Mouse (Mus musculus) heart, embryonic 12.5 days (tissue): ENCODE measurements at regions not wholly inside any gene's neighbourhood (a gene's known extent, or its start where the extent isn't known, plus 50 kb on each side); places are given as distances from the start of the nearest gene placed in this dataset.

ENCODE experiments used
- ATAC-seq: fragments of 200-750 bp; cut with Nextera tagmentation; 2 replicates; pipeline ENCODE4 v1.8.0; 2017; ENCODE audit warnings: moderate TSS enrichment, moderate library complexity; ENCODE audit not compliant: insufficient number of reproducible peaks, low FRiP score
- H3K27ac ChIP-seq: fragments of 300-500 bp; sonication (generic); 2 replicates; pipeline ENCODE4 v1.5.1; 2016; ENCODE audit warnings: mild to moderate bottlenecking, moderate library complexity; ENCODE audit not compliant: poor library complexity, severe bottlenecking
- H3K27me3 ChIP-seq: fragments of 300-500 bp; sonication (generic); replicated peaks from 2 replicates; pipeline ENCODE4 v1.6.1; 2016; ENCODE audit warnings: mild to moderate bottlenecking, moderate library complexity
- H3K36me3 ChIP-seq: fragments of 300-500 bp; sonication (generic); 2 replicates; pipeline ENCODE4 v1.6.1; 2016; ENCODE audit warnings: mild to moderate bottlenecking, moderate library complexity
- H3K4me1 ChIP-seq: fragments of 300-500 bp; sonication (generic); replicated peaks from 2 replicates; pipeline ENCODE4 v1.6.1; 2016; ENCODE audit warnings: mild to moderate bottlenecking
- H3K4me2 ChIP-seq: fragments of 300-500 bp; sonication (generic); 2 replicates; pipeline ENCODE4 v1.6.1; 2016; ENCODE audit warnings: mild to moderate bottlenecking, moderate library complexity
- H3K4me3 ChIP-seq: fragments of 300-500 bp; sonication (generic); 2 replicates; pipeline ENCODE4 v1.5.1; 2016; ENCODE audit warnings: mild to moderate bottlenecking
- H3K9ac ChIP-seq: fragments of 300-500 bp; sonication (generic); 2 replicates; pipeline ENCODE4 v1.6.1; 2016; ENCODE audit warnings: mild to moderate bottlenecking, moderate library complexity
- H3K9me3 ChIP-seq: fragments of 300-500 bp; sonication (generic); replicated peaks from 2 replicates; pipeline ENCODE4 v1.6.1; 2016; ENCODE audit warnings: mild to moderate bottlenecking, moderate library complexity
- WGBS: fragments of 180-500 bp; shearing (Covaris S2); methylation state at CpG from one replicate; pipeline ENCODE4 v1.1.7; 2016; 5-methylcytosine and 5-hydroxymethylcytosine counted together

- H3K36me3 ChIP-seq: no peaks in the 10 kb centered on the region
- no peak overlapping the region for H3K27ac ChIP-seq
- no peak overlapping the region for H3K4me2 ChIP-seq
- no peak overlapping the region for H3K4me3 ChIP-seq
- 71% methylated on average over 8 of the region's 8 CpGs for WGBS
- peaks cover 4% of the 10 kb centered on the region; the same call in 1 of the 2 replicates for H3K9me3 ChIP-seq
- no peaks in the 10 kb centered on the region for H3K27me3 ChIP-seq
- ATAC-seq: no peak
- peaks cover 11% of the 10 kb centered on the region; the same call in 1 of the 2 replicates for H3K4me1 ChIP-seq
- H3K9ac ChIP-seq: no peak overlapping the region
Measured at GRCm38 (mm10) chr3:50844835-50845301, 379.4 kb upstream of the Noct start.

GRCm38 (mm10) chr3:50845311-50845710 is 378.9 kb upstream of the Noct start:
- WGBS: 75% methylated on average over 2 of the region's 2 CpGs
- no peak for ATAC-seq
- H3K9me3 ChIP-seq: peaks cover 4% of the 10 kb centered on the region; the same call in 1 of the 2 replicates
- H3K36me3 ChIP-seq: no peaks in the 10 kb centered on the region
- peaks cover 11% of the 10 kb centered on the region; the same call in 1 of the 2 replicates for H3K4me1 ChIP-seq
- no peak overlapping the region for H3K4me3 ChIP-seq
- H3K4me2 ChIP-seq: no peak overlapping the region
- no peak overlapping the region for H3K27ac ChIP-seq
- no peak overlapping the region for H3K9ac ChIP-seq
- H3K27me3 ChIP-seq: no peaks in the 10 kb centered on the region

- whole genome bisulfite sequencing: 50% methylated on average over 3 of the region's 3 CpGs
- Histone ChIP-seq H3K27me3 (no peaks in the 10 kb centered on the region), H3K36me3 (no peaks in the 10 kb centered on the region), H3K9me3 (peaks cover 4% of the 10 kb centered on the region; the same call in 1 of the 2 replicates), H3K4me1 (no peaks in the 10 kb centered on the region), H3K4me2 (no peak overlapping the region), H3K4me3 (no peak overlapping the region), H3K9ac (no peak overlapping the region), H3K27ac (no peak overlapping the region)
- ATAC-seq: no peak
Measured at GRCm38 (mm10) chr3:50848528-50848927, 375.7 kb upstream of the Noct start.

- ATAC-seq: no peak
- H3K9me3 ChIP-seq: peaks cover 4% of the 10 kb centered on the region; the same call in 1 of the 2 replicates
Measured at GRCm38 (mm10) chr3:50851083-50851637, 373.1 kb upstream of the Noct start.

GRCm38 (mm10) chr3:50867105-50867504 is 357.1 kb upstream of the Noct start:
- Histone ChIP-seq H3K9ac (no peak overlapping the region), H3K36me3 (no peaks in the 10 kb centered on the region), H3K27me3 (no peaks in the 10 kb centered on the region), H3K4me3 (no peak overlapping the region), H3K27ac (no peak overlapping the region), H3K4me1 (0 out of 2 replicates have a peak, but pooled peaks cover 4% of the 10 kb centered on the region), H3K9me3 (no peaks in the 10 kb centered on the region), H3K4me2 (no peak overlapping the region)
- 85% methylated on average over 1 of the region's 1 CpGs for WGBS
- no peak for ATAC-seq

More at GRCm38 (mm10) chr3:50851083-50851637, 373.1 kb upstream of the Noct start:
- H3K27ac ChIP-seq: no peak overlapping the region
- H3K27me3 ChIP-seq: no peaks in the 10 kb centered on the region
- H3K9ac ChIP-seq: no peak overlapping the region
- 82% methylated on average over 5 of the region's 5 CpGs for WGBS
- H3K4me2 ChIP-seq: no peak overlapping the region
- no peaks in the 10 kb centered on the region for H3K36me3 ChIP-seq
- no peaks in the 10 kb centered on the region for H3K4me1 ChIP-seq
- H3K4me3 ChIP-seq: no peak overlapping the region

- H3K4me3 ChIP-seq: no peak overlapping the region
Measured at GRCm38 (mm10) chr3:50869211-50869610, 355.0 kb upstream of the Noct start.

GRCm38 (mm10) chr3:50879050-50879449 is 345.2 kb upstream of the Noct start:
- Histone ChIP-seq H3K27me3 (no peaks in the 10 kb centered on the region), H3K4me2 (no peak overlapping the region), H3K36me3 (no peaks in the 10 kb centered on the region), H3K4me3 (no peak overlapping the region), H3K27ac (peak overlapping the region; percentile 39), H3K9ac (no peak overlapping the region), H3K9me3 (no peaks in the 10 kb centered on the region), H3K4me1 (0 out of 2 replicates have a peak, but pooled peaks cover 8% of the 10 kb centered on the region)
- ATAC-seq: no peak
- 58% methylated on average over 4 of the region's 4 CpGs for WGBS

More at GRCm38 (mm10) chr3:50869211-50869610, 355.0 kb upstream of the Noct start:
- Histone ChIP-seq H3K4me2 (no peak overlapping the region), H3K27me3 (no peaks in the 10 kb centered on the region), H3K27ac (no peak overlapping the region), H3K36me3 (no peaks in the 10 kb centered on the region), H3K4me1 (0 out of 2 replicates have a peak, but pooled peaks cover 4% of the 10 kb centered on the region), H3K9ac (no peak overlapping the region), H3K9me3 (no peaks in the 10 kb centered on the region)
- no peak for ATAC-seq
- 90% methylated on average over 3 of the region's 3 CpGs for WGBS

- 54% methylated on average over 8 of the region's 8 CpGs for WGBS
- H3K4me2 ChIP-seq: no peak overlapping the region
- no peaks in the 10 kb centered on the region for H3K27me3 ChIP-seq
- H3K9me3 ChIP-seq: no peaks in the 10 kb centered on the region
- H3K36me3 ChIP-seq: no peaks in the 10 kb centered on the region
- H3K27ac ChIP-seq: peak overlapping the region; percentile 39; the same call in 1 of the 2 replicates
- H3K4me1 ChIP-seq: 0 out of 2 replicates have a peak, but pooled peaks cover 8% of the 10 kb centered on the region
- no peak for ATAC-seq
- no peak overlapping the region for H3K9ac ChIP-seq
- H3K4me3 ChIP-seq: no peak overlapping the region
Measured at GRCm38 (mm10) chr3:50879595-50879994, 344.7 kb upstream of the Noct start.

- H3K27ac ChIP-seq: no peak overlapping the region
- WGBS: 28% methylated on average over 9 of the region's 9 CpGs
- H3K27me3 ChIP-seq: no peaks in the 10 kb centered on the region
- no peaks in the 10 kb centered on the region for H3K36me3 ChIP-seq
- no peak overlapping the region for H3K4me2 ChIP-seq
- H3K9ac ChIP-seq: no peak overlapping the region
- peaks cover 14% of the 10 kb centered on the region; the same call in 1 of the 2 replicates for H3K4me1 ChIP-seq
- H3K4me3 ChIP-seq: no peak overlapping the region
- no peak for ATAC-seq
- no peaks in the 10 kb centered on the region for H3K9me3 ChIP-seq
Measured at GRCm38 (mm10) chr3:50881437-50882248, 342.6 kb upstream of the Noct start.

GRCm38 (mm10) chr3:50882249-50882733 is 342.0 kb upstream of the Noct start:
- Histone ChIP-seq H3K4me2 (no peak overlapping the region), H3K4me1 (peaks cover 20% of the 10 kb centered on the region), H3K27ac (no peak overlapping the region), H3K36me3 (no peaks in the 10 kb centered on the region), H3K27me3 (no peaks in the 10 kb centered on the region), H3K9ac (no peak overlapping the region), H3K4me3 (no peak overlapping the region), H3K9me3 (no peaks in the 10 kb centered on the region)
- ATAC-seq: no peak
- WGBS: 30% methylated on average over 8 of the region's 8 CpGs

GRCm38 (mm10) chr3:50886336-50886735 is 337.9 kb upstream of the Noct start:
- H3K36me3 ChIP-seq: no peaks in the 10 kb centered on the region
- no peak overlapping the region for H3K9ac ChIP-seq
- peaks cover 14% of the 10 kb centered on the region for H3K4me1 ChIP-seq
- H3K27me3 ChIP-seq: no peaks in the 10 kb centered on the region
- no peaks in the 10 kb centered on the region for H3K9me3 ChIP-seq
- no peak for ATAC-seq
- WGBS: 65% methylated on average over 10 of the region's 10 CpGs
- H3K27ac ChIP-seq: peak overlapping the region; percentile 77
- peak overlapping the region; percentile 49; the same call in 1 of the 2 replicates for H3K4me2 ChIP-seq
- no peak overlapping the region for H3K4me3 ChIP-seq
